Mouse (Mus musculus) spleen, adult 2 months (tissue): ENCODE measurements around the gene Glis3. TPM values are rescaled to one million over a fixed set of nuclear protein-coding genes. Genes with fewer than 3 reads are reported as not detected.

Experiments
- DNase-seq, 2 experiments: peaks; one replicate each; pipeline versions ENCODE4 v3.0.0 to v3.0.0-alpha.2; 2012 to 2021; ENCODE audit warnings: low spot score in 2 of 2, low read depth in 1 of 2
- H3K27ac ChIP-seq: fragments of 200-500 bp; 2 replicates; pipeline ENCODE4 v1.5.1; 2012; ENCODE audit warnings: low read length, inconsistent platforms; ENCODE audit not compliant: insufficient read depth
- H3K27me3 ChIP-seq: fragments of 200-500 bp; 2 replicates; pipeline ENCODE4 v1.6.1; 2012; ENCODE audit warnings: mild to moderate bottlenecking, moderate library complexity, low read length, inconsistent platforms; ENCODE audit not compliant: control insufficient read depth, insufficient read depth
- H3K36me3 ChIP-seq: fragments of 200-500 bp; 2 replicates; pipeline ENCODE4 v1.6.1; 2012; ENCODE audit warnings: mild to moderate bottlenecking, low read length, inconsistent platforms; ENCODE audit not compliant: control insufficient read depth, insufficient read depth
- H3K4me1 ChIP-seq: fragments of 200-500 bp; 2 replicates; pipeline ENCODE4 v1.6.1; 2011; ENCODE audit warnings: inconsistent platforms; ENCODE audit not compliant: control insufficient read depth, insufficient read depth, insufficient read length
- H3K4me3 ChIP-seq: fragments of 200-500 bp; 2 replicates; pipeline ENCODE4 v1.5.1; 2011; ENCODE audit warnings: mild to moderate bottlenecking, inconsistent platforms; ENCODE audit not compliant: insufficient read depth, insufficient read length; ENCODE audit errors: extremely low read depth
- CTCF ChIP-seq: fragments of 200-500 bp; IDR thresholded peaks from 2 replicates; pipeline ENCODE4 v1.5.1; 2011; ENCODE audit warnings: mild to moderate bottlenecking, inconsistent platforms; ENCODE audit not compliant: insufficient read depth, insufficient read length, insufficient replicate concordance; ENCODE audit errors: extremely low read depth
- POLR2A ChIP-seq: fragments of 200-500 bp; IDR thresholded peaks from 2 replicates; pipeline ENCODE4 v1.6.1; 2011; ENCODE audit warnings: low read depth, low read length, inconsistent platforms
- WGBS: fragments of 180-500 bp; shearing (Covaris S2); methylation state at CpG from one replicate; pipeline ENCODE4 v1.1.7; 2018; 5-methylcytosine and 5-hydroxymethylcytosine counted together
- polyA plus RNA-seq: library from polyadenylated mRNA; depleted of rRNA; stranded (reverse); fragments of >200 nt; gene quantifications from 2 replicates; pipeline ENCODE4 v1.2.3, GENCODE M21; 2012

The Glis3 gene
- polyA plus RNA-seq, 1 experiment: 1.7 TPM

DNA sequence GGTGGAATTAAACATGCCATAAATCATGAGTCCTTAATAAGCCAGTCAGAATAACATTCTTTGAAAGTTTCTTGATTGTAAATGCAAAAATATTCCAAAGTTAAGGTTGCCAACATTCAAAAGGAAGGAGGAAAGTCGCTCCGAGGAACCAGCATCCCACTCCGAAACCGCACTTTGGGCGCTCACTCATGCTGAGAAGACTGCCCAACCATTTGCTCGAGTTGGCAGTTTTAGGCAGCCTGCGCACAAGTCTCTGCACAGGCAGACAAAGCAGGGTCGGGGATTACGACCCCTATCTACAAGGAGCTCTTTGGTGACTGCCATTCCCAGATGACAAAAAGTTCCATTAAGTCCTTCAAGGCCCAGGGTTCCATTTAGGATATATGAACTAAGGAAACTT is 298.4 kb downstream of the Glis3 start:
- Histone ChIP-seq H3K4me3 (no peak overlapping the region), H3K4me1 (no peaks in the 10 kb centered on the region), H3K36me3 (no peaks in the 10 kb centered on the region), H3K27ac (no peak overlapping the region), H3K27me3 (no peaks in the 10 kb centered on the region)
- WGBS: 91% methylated on average over 9 of the region's 9 CpGs
- TF ChIP-seq POLR2A (no peak), CTCF (no peak)
- DNase-seq: no peak

DNA sequence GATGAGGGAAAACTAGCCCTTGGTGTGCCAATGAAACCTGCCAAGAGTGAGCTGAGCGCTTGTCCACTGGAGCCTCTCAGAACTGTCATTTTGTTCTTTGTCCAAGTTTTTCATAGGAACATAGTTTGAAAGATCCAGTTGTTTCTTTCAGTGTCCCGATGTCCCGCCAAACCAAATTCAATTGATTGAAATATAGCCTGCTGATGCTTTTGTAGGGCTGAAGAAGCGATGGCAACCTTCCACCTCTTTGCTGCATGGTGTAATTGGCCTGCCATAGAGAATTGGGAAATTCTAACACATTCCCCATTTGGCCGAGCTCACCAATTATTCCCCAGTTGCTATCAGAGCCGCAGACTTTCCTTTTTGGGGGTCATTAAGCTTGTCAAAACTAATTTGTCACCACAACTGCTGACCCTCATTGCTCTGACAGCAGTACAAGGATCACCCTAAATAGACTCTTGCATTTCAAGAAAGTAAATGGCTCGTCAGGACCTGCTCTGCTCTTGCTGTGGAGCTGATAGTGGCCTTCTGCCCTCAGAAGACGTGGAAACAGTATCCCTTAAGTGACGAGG is 299.1 kb downstream of the Glis3 start:
- no peak overlapping the region for H3K27ac ChIP-seq
- H3K36me3 ChIP-seq: no peaks in the 10 kb centered on the region
- WGBS: 87% methylated on average over 9 of the region's 9 CpGs
- no peak for DNase-seq
- H3K4me1 ChIP-seq: no peaks in the 10 kb centered on the region
- H3K4me3 ChIP-seq: no peak overlapping the region
- no peaks in the 10 kb centered on the region for H3K27me3 ChIP-seq
- no peak for TF ChIP-seq POLR2A
- no peak for TF ChIP-seq CTCF

DNA sequence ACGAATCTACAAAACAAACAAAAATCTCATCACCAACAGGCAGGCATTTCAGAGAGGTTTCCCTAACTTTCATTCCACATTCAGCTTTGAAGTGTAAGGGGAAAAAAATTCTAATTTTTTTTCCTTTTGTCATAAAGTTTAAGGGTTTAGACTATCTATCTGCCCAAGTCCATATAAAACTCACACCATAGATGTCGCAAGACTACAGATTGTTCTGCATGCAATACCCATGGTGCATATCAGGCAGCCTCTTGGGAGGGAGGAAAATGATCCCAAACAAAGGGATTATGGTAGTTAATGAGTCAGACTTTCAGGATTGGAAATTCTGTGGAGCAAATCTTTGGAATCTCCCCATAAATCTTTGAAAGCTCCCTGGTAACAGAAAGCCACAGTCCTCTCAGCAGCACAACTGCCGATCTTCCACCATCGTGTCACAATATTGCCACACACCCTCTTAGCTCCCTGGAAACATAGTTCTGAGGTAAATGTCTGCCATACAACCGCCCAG is 302.0 kb downstream of the Glis3 start:
- no peaks in the 10 kb centered on the region for H3K27me3 ChIP-seq
- WGBS: 87% methylated on average over 5 of the region's 5 CpGs

DNA sequence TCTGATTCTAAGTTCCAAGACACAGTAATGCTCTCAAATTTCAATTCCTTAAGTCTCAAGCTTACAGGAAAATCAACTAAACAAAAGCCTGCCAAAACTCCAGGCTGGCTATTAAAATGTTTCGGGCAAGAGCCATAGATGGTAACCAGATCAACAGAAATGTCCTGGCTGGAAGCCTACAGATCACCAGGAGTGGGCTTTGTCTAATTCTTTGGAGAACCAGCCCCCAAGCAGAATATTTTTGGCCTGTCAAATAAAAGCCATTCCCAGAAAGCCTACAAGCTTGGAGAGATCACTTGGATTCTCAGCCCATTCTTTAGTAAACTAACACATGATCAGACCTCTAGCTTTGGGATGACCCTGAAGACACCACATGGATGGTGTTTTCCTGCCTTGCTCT is 303.5 kb downstream of the Glis3 start:
- DNase-seq: no peak
- no peaks in the 10 kb centered on the region for H3K27me3 ChIP-seq
- WGBS: 92% methylated on average over 1 of the region's 1 CpGs
- H3K36me3 ChIP-seq: no peaks in the 10 kb centered on the region
- no peak for TF ChIP-seq CTCF
- TF ChIP-seq POLR2A: no peak
- H3K27ac ChIP-seq: no peak overlapping the region
- no peaks in the 10 kb centered on the region for H3K4me1 ChIP-seq
- H3K4me3 ChIP-seq: no peak overlapping the region

More for the DNA sequence above, 302.0 kb downstream of the Glis3 start:
- Histone ChIP-seq H3K27ac (no peak overlapping the region), H3K4me3 (no peak overlapping the region), H3K4me1 (no peaks in the 10 kb centered on the region), H3K36me3 (no peaks in the 10 kb centered on the region)
- DNase-seq: no peak
- TF ChIP-seq POLR2A (no peak), CTCF (no peak)

- TF ChIP-seq POLR2A: no peak
- no peak for TF ChIP-seq CTCF
Measured at GRCm38 (mm10) chr19:28375746-28376145, 304.1 kb downstream of the Glis3 start.

DNA sequence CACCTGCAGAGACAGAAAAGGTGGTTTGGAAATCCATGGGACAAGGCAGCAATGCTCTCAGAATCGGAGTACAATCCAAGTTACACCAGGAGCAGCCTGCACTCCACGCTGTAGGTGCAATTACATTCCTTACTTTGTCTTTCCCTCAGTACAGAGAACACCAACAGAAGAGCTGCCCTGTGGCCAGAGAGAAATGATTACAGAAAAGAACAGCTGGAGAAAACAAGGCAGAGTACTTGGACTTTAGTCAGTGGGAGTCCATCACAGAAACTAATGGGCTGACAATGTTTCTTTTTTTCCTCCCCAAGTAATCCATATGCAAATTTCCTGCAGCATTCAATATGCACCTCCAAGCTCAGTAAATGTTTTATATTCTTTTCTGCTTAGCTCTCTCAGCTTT is 305.4 kb downstream of the Glis3 start:
- no peaks in the 10 kb centered on the region for H3K36me3 ChIP-seq
- 79% methylated on average over 2 of the region's 2 CpGs for WGBS
- H3K27me3 ChIP-seq: no peaks in the 10 kb centered on the region
- TF ChIP-seq CTCF: no peak
- TF ChIP-seq POLR2A: no peak
- no peak for DNase-seq
- no peaks in the 10 kb centered on the region for H3K4me1 ChIP-seq
- no peak overlapping the region for H3K27ac ChIP-seq
- no peak overlapping the region for H3K4me3 ChIP-seq

More at GRCm38 (mm10) chr19:28375746-28376145, 304.1 kb downstream of the Glis3 start:
- DNase-seq: no peak
- no peak overlapping the region for H3K4me3 ChIP-seq
- no peak overlapping the region for H3K27ac ChIP-seq
- WGBS: 87% methylated on average over 2 of the region's 2 CpGs
- H3K4me1 ChIP-seq: no peaks in the 10 kb centered on the region
- no peaks in the 10 kb centered on the region for H3K27me3 ChIP-seq
- no peaks in the 10 kb centered on the region for H3K36me3 ChIP-seq

- TF ChIP-seq CTCF: no peak
- TF ChIP-seq POLR2A: no peak
- Histone ChIP-seq H3K36me3 (no peaks in the 10 kb centered on the region), H3K27ac (no peak overlapping the region), H3K27me3 (no peaks in the 10 kb centered on the region), H3K4me3 (no peak overlapping the region), H3K4me1 (no peaks in the 10 kb centered on the region)
- no peak for DNase-seq
- 74% methylated on average over 4 of the region's 4 CpGs for WGBS
Measured at GRCm38 (mm10) chr19:28368215-28368614, 311.7 kb downstream of the Glis3 start.
